Mouse (Mus musculus): ENCODE results near the gene Prkca. TPM values are rescaled to one million over a fixed set of nuclear protein-coding genes. Genes with fewer than 3 reads are reported as not detected.

The Prkca gene
- polyA plus RNA-seq, 1 experiment from 2014 or later: 5.3 TPM

DNA sequence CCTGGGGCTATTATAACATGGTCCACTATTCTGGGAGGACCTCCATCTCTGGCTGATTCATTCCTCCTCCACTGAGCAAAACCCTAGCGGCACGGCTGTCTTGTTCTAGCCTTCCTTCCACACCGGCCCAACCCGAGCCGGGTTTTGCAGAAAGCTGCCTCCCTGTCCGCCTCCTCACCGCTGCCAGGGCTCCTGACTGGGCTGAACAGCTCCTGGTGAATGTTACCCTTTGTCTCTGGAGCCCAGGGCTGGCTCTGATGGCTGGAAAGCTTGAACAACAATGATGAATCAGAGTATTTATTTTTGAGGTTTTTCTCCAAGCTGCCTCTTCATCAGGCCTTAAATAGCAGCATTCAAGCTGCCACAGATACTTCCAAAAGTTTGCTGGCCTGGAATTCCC, 193.3 kb downstream of the Prkca start:
- peaks cover 37% of the 10 kb centered on the region for H3K4me1 ChIP-seq (ENCODE audit: control insufficient read depth, insufficient read depth, low read length)
- no peaks in the 10 kb centered on the region for H3K9me3 ChIP-seq (replicated peaks; ENCODE audit: control insufficient read depth, low read length)
- H3K27me3 ChIP-seq (replicated peaks; ENCODE audit: control insufficient read depth, insufficient read depth, low read length): no peaks in the 10 kb centered on the region
- WGBS: 16% methylated on average over 7 of the region's 7 CpGs
- H3K36me3 ChIP-seq (ENCODE audit: control insufficient read depth, insufficient read depth, low read length): no peaks in the 10 kb centered on the region
- H3K27ac ChIP-seq (ENCODE audit: low read depth, low read length): peak overlapping the region; percentile 29; the same call in 1 of the 2 replicates
- H3K4me3 ChIP-seq (ENCODE audit: low read depth, low read length): no peak overlapping the region
- no peak overlapping the region for H3K9ac ChIP-seq (ENCODE audit: low read length)
- DNase-seq (ENCODE audit: low spot score): peak; percentile 57
- no peak overlapping the region for H3K4me2 ChIP-seq (ENCODE audit: low read length)
- ATAC-seq: no peak

DNA sequence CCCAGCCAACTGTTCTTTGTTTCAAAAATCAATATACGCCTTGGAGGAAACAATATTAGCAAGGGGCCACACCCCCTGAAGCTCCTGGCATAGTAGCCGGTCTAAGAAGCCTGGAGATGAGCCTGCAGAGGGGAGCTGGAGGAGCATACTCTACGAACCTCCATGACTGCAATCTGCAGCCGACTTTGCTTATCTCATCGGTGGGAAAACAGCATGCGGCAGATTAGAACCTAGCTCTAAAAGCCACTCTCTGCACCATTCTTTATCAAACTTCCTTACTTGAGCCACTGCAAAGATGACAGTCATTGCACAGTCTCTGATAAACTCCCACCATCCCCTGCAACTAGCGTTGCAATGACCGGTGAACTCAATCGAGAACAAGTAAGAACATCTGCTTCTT, 194.5 kb downstream of the Prkca start:
- Histone ChIP-seq H3K4me1 (ENCODE audit: control insufficient read depth, insufficient read depth, low read length) (peaks cover 41% of the 10 kb centered on the region), H3K27ac (ENCODE audit: low read depth, low read length) (no peak overlapping the region), H3K4me2 (ENCODE audit: low read length) (no peak overlapping the region), H3K9me3 (replicated peaks; ENCODE audit: control insufficient read depth, low read length) (no peaks in the 10 kb centered on the region), H3K9ac (ENCODE audit: low read length) (no peak overlapping the region), H3K27me3 (replicated peaks; ENCODE audit: control insufficient read depth, insufficient read depth, low read length) (no peaks in the 10 kb centered on the region), H3K36me3 (ENCODE audit: control insufficient read depth, insufficient read depth, low read length) (no peaks in the 10 kb centered on the region), H3K4me3 (ENCODE audit: low read depth, low read length) (no peak overlapping the region)
- WGBS: 63% methylated on average over 9 of the region's 9 CpGs
- ATAC-seq: no peak
- DNase-seq (ENCODE audit: low spot score): no peak

GRCm38 (mm10) chr11:108148491-108148890, 195.2 kb downstream of the Prkca start:
- H3K4me1 ChIP-seq (ENCODE audit: control insufficient read depth, insufficient read depth, low read length): peaks cover 41% of the 10 kb centered on the region
- no peak overlapping the region for H3K9ac ChIP-seq (ENCODE audit: low read length)
- H3K27me3 ChIP-seq (replicated peaks; ENCODE audit: control insufficient read depth, insufficient read depth, low read length): no peaks in the 10 kb centered on the region
- no peak overlapping the region for H3K4me2 ChIP-seq (ENCODE audit: low read length)
- no peaks in the 10 kb centered on the region for H3K9me3 ChIP-seq (replicated peaks; ENCODE audit: control insufficient read depth, low read length)
- H3K4me3 ChIP-seq (ENCODE audit: low read depth, low read length): no peak overlapping the region
- DNase-seq (ENCODE audit: low spot score) (no peak), ATAC-seq (no peak)
- WGBS: 24% methylated on average over 4 of the region's 4 CpGs
- no peak overlapping the region for H3K27ac ChIP-seq (ENCODE audit: low read depth, low read length)
- H3K36me3 ChIP-seq (ENCODE audit: control insufficient read depth, insufficient read depth, low read length): no peaks in the 10 kb centered on the region

GRCm38 (mm10) chr11:108145752-108146496, 197.8 kb downstream of the Prkca start:
- ATAC-seq (peak; percentile 83), DNase-seq (ENCODE audit: low spot score) (peak; percentile 84)
- H3K4me1 ChIP-seq (ENCODE audit: control insufficient read depth, insufficient read depth, low read length): peaks cover 39% of the 10 kb centered on the region
- H3K36me3 ChIP-seq (ENCODE audit: control insufficient read depth, insufficient read depth, low read length): no peaks in the 10 kb centered on the region
- no peak overlapping the region; the same call in 1 of the 2 replicates for H3K9ac ChIP-seq (ENCODE audit: low read length)
- H3K27ac ChIP-seq (ENCODE audit: low read depth, low read length): peak overlapping the region; percentile 86
- H3K9me3 ChIP-seq (replicated peaks; ENCODE audit: control insufficient read depth, low read length): no peaks in the 10 kb centered on the region
- H3K4me3 ChIP-seq (ENCODE audit: low read depth, low read length): no peak overlapping the region
- peak overlapping the region; percentile 24; the same call in 1 of the 2 replicates for H3K4me2 ChIP-seq (ENCODE audit: low read length)
- no peaks in the 10 kb centered on the region for H3K27me3 ChIP-seq (replicated peaks; ENCODE audit: control insufficient read depth, insufficient read depth, low read length)
- 36% methylated on average over 13 of the region's 13 CpGs for WGBS

DNA sequence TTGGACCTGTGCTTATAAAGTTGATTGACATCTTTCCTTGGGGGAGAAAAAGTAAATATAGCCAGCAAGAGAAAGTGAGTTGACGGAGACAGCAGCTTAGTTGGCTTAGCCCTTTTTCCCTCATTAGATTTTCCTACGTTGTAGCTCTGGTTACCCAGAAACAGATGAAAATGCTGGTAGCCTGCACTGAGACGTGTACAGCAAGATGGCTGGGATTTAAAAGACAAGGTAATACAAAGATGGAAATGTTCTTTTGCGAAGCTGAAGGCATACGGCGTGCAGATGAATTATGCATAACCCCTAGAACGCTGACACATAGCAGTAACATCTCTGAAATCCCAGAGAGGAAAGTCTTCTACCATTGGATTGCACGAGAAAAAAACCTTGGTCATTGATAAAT, 198.6 kb downstream of the Prkca start:
- Histone ChIP-seq H3K27me3 (replicated peaks; ENCODE audit: control insufficient read depth, insufficient read depth, low read length) (no peaks in the 10 kb centered on the region), H3K27ac (ENCODE audit: low read depth, low read length) (peak overlapping the region; percentile 86; the same call in 1 of the 2 replicates), H3K4me3 (ENCODE audit: low read depth, low read length) (no peak overlapping the region), H3K36me3 (ENCODE audit: control insufficient read depth, insufficient read depth, low read length) (no peaks in the 10 kb centered on the region), H3K4me2 (ENCODE audit: low read length) (no peak overlapping the region), H3K9ac (ENCODE audit: low read length) (no peak overlapping the region), H3K9me3 (replicated peaks; ENCODE audit: control insufficient read depth, low read length) (no peaks in the 10 kb centered on the region), H3K4me1 (ENCODE audit: control insufficient read depth, insufficient read depth, low read length) (peaks cover 31% of the 10 kb centered on the region)
- ATAC-seq: no peak
- 72% methylated on average over 8 of the region's 8 CpGs for WGBS
- no peak for DNase-seq (ENCODE audit: low spot score)

GRCm38 (mm10) chr11:108143739-108144138, 200.0 kb downstream of the Prkca start:
- Histone ChIP-seq H3K4me1 (ENCODE audit: control insufficient read depth, insufficient read depth, low read length) (peaks cover 23% of the 10 kb centered on the region), H3K27ac (ENCODE audit: low read depth, low read length) (no peak overlapping the region), H3K4me3 (ENCODE audit: low read depth, low read length) (no peak overlapping the region), H3K4me2 (ENCODE audit: low read length) (no peak overlapping the region), H3K27me3 (replicated peaks; ENCODE audit: control insufficient read depth, insufficient read depth, low read length) (no peaks in the 10 kb centered on the region), H3K9me3 (replicated peaks; ENCODE audit: control insufficient read depth, low read length) (no peaks in the 10 kb centered on the region), H3K9ac (ENCODE audit: low read length) (no peak overlapping the region), H3K36me3 (ENCODE audit: control insufficient read depth, insufficient read depth, low read length) (no peaks in the 10 kb centered on the region)
- WGBS: 94% methylated on average over 2 of the region's 2 CpGs
- DNase-seq (ENCODE audit: low spot score): no peak
- no peak for ATAC-seq

- no peak for DNase-seq (ENCODE audit: low spot score)
- H3K27ac ChIP-seq (ENCODE audit: low read depth, low read length): no peak overlapping the region
- peaks cover 14% of the 10 kb centered on the region for H3K4me1 ChIP-seq (ENCODE audit: control insufficient read depth, insufficient read depth, low read length)
Measured at GRCm38 (mm10) chr11:108140028-108140427, 203.7 kb downstream of the Prkca start.

GRCm38 (mm10) chr11:108136341-108136740, 207.4 kb downstream of the Prkca start:
- no peak overlapping the region for H3K9ac ChIP-seq (ENCODE audit: low read length)
- peak; percentile 56; the same call in 1 of the 2 replicates for ATAC-seq
- H3K27ac ChIP-seq (ENCODE audit: low read depth, low read length): no peak overlapping the region
- no peaks in the 10 kb centered on the region for H3K27me3 ChIP-seq (replicated peaks; ENCODE audit: control insufficient read depth, insufficient read depth, low read length)
- WGBS: 12% methylated on average over 3 of the region's 3 CpGs
- H3K4me2 ChIP-seq (ENCODE audit: low read length): no peak overlapping the region
- no peak overlapping the region for H3K4me3 ChIP-seq (ENCODE audit: low read depth, low read length)
- H3K4me1 ChIP-seq (ENCODE audit: control insufficient read depth, insufficient read depth, low read length): peaks cover 12% of the 10 kb centered on the region
- no peaks in the 10 kb centered on the region for H3K36me3 ChIP-seq (ENCODE audit: control insufficient read depth, insufficient read depth, low read length)
- no peaks in the 10 kb centered on the region for H3K9me3 ChIP-seq (replicated peaks; ENCODE audit: control insufficient read depth, low read length)
- peak; percentile 47 for DNase-seq (ENCODE audit: low spot score)

More at GRCm38 (mm10) chr11:108140028-108140427, 203.7 kb downstream of the Prkca start:
- Histone ChIP-seq H3K9ac (ENCODE audit: low read length) (no peak overlapping the region), H3K36me3 (ENCODE audit: control insufficient read depth, insufficient read depth, low read length) (no peaks in the 10 kb centered on the region), H3K27me3 (replicated peaks; ENCODE audit: control insufficient read depth, insufficient read depth, low read length) (no peaks in the 10 kb centered on the region), H3K4me3 (ENCODE audit: low read depth, low read length) (no peak overlapping the region), H3K4me2 (ENCODE audit: low read length) (no peak overlapping the region), H3K9me3 (replicated peaks; ENCODE audit: control insufficient read depth, low read length) (no peaks in the 10 kb centered on the region)
- 77% methylated on average over 7 of the region's 7 CpGs for WGBS
- no peak for ATAC-seq

DNA sequence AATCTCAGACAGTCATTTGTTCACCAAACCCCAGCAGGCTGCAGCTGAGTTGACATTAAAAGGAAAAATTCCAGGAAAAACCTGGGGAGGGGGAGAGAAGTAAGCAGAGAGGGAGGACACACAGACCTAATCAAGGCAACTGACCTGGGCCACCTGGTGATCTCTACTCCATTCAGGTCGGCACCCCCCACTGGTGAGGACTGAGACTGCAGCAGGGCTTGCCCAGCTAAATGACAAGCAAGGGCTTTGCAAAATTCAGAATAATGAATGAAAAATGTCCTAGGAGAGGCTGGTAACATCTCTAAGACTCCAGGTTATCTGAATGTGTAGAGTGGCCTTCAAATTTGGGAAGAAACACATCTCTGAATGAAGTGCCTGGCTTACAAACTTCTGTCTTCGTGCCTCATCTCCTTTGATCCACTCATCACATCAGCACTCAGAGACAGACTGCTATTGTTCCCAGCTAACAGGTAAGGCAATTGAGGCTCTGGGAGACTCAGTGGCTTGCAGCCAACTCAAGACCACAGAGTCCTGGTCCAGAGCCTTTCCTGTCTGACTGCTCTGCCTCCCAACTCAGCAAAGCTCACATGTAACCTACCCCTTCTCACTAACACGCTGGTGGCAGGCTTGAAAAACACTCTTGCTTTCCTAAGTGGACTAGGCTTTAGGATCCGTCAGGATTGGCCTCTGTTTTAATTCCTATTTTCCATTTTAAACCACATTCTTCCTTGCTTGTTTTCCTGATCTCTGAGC, 208.1 kb downstream of the Prkca start:
- Histone ChIP-seq H3K27me3 (replicated peaks; ENCODE audit: control insufficient read depth, insufficient read depth, low read length) (no peaks in the 10 kb centered on the region), H3K27ac (ENCODE audit: low read depth, low read length) (no peak overlapping the region), H3K9ac (ENCODE audit: low read length) (no peak overlapping the region), H3K4me3 (ENCODE audit: low read depth, low read length) (no peak overlapping the region), H3K36me3 (ENCODE audit: control insufficient read depth, insufficient read depth, low read length) (no peaks in the 10 kb centered on the region), H3K9me3 (replicated peaks; ENCODE audit: control insufficient read depth, low read length) (no peaks in the 10 kb centered on the region), H3K4me1 (ENCODE audit: control insufficient read depth, insufficient read depth, low read length) (peaks cover 12% of the 10 kb centered on the region), H3K4me2 (ENCODE audit: low read length) (no peak overlapping the region)
- WGBS: 18% methylated on average over 4 of the region's 4 CpGs
- DNase-seq (ENCODE audit: low spot score) (no peak), ATAC-seq (no peak)
